Comparison of ENCODE assay signal across 21 mouse cellular contexts in the genomic region with DNA sequence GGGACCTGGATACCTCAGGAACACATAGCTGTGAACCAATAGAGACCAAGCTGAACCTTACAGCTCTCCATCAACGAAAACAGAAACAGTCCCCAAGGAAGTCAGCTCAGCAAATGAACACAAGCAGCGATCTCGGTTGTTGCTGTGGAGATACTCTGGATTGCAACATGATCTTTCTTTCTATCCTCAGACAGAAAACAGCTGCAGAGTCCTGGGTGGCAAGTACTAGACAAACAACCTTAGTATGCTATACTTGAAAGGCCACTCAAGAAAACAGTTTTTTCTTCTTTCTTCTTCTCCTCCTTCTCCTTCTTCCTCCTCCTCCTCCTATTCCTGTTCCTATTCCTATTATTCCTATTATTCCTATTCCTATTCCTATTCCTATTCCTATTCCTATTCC. TPM values are rescaled to one million over a fixed set of nuclear protein-coding genes. Genes with fewer than 3 reads are reported as not detected.
"Had no signal": no experiment of that assay in that cellular context is flagged by ENCODE, and none has a peak within 500 bp of the region (broad histone marks: within the 10 kb centered on the region; RNA-seq: fewer than 3 reads in every experiment).

No protein-coding gene starts in this region.

- H3K4me2 ChIP-seq: limb, embryonic 12.5 days; limb, embryonic 15.5 days; liver, embryonic 11.5 days; neural tube, embryonic 12.5 days; neural tube, embryonic 15.5 days; stomach, embryonic 15.5 days had no signal

- H3K4me1 ChIP-seq: limb, embryonic 12.5 days; limb, embryonic 15.5 days; neural tube, embryonic 15.5 days; stomach, embryonic 15.5 days had no signal

- H3K36me3 ChIP-seq: limb, embryonic 12.5 days; limb, embryonic 15.5 days; neural tube, embryonic 12.5 days; neural tube, embryonic 15.5 days; stomach, embryonic 15.5 days had no signal

- ATAC-seq: intestine, postnatal 0 days; liver, postnatal 0 days had no signal

- H3K4me3 ChIP-seq: left cerebral cortex, adult 2 months; limb, embryonic 12.5 days; limb, embryonic 15.5 days; neural tube, embryonic 12.5 days; neural tube, embryonic 15.5 days; stomach, embryonic 15.5 days had no signal

- DNase-seq: kidney, adult 2 months; kidney, postnatal 25 days; layer of hippocampus, postnatal 36 days; liver, postnatal 0 days; midbrain, embryonic 14.5 days; right cerebral cortex, adult 18-20 months; right cerebral cortex, postnatal 14 days; right cerebral cortex, postnatal 4 days; thymus, postnatal 25 days had no signal

- H3K9me3 ChIP-seq: limb, embryonic 12.5 days; limb, embryonic 15.5 days; neural tube, embryonic 12.5 days; neural tube, embryonic 15.5 days; stomach, embryonic 15.5 days had no signal

- H3K27ac ChIP-seq: left cerebral cortex, adult 2 months; limb, embryonic 12.5 days; limb, embryonic 15.5 days; liver, embryonic 14.5 days; macrophage; neural tube, embryonic 12.5 days; neural tube, embryonic 15.5 days; stomach, embryonic 15.5 days had no signal

- H3K27me3 ChIP-seq: limb, embryonic 12.5 days; limb, embryonic 15.5 days; neural tube, embryonic 12.5 days; neural tube, embryonic 15.5 days; stomach, embryonic 15.5 days had no signal

- H3K9ac ChIP-seq: limb, embryonic 12.5 days; limb, embryonic 15.5 days; liver, embryonic 14.5 days; liver, postnatal 0 days; neural tube, embryonic 12.5 days; neural tube, embryonic 15.5 days; stomach, embryonic 15.5 days had no signal

RNA-seq across cellular contexts. Expression of a gene that starts 37.9 kb away (rescaled TPM):
- polyA plus RNA-seq: intestine, embryonic 14.5 days; kidney, adult 2 months; kidney, embryonic 14.5 days; limb, embryonic 12.5 days; limb, embryonic 15.5 days; liver, embryonic 11.5 days; liver, embryonic 14.5 days; liver, postnatal 0 days; macrophage; neural tube, embryonic 12.5 days; stomach, embryonic 15.5 days had no signal
